Mouse (Mus musculus) layer of hippocampus, adult 2 months (tissue): ENCODE measurements around the gene Jchain. TPM values are rescaled to one million over a fixed set of nuclear protein-coding genes. Genes with fewer than 3 reads are reported as not detected.

Source experiments
- DNase-seq, 2 experiments: peaks; one replicate each; pipeline ENCODE4 v3.0.0; 2022; ENCODE audit warnings: low spot score in 2 of 2
- H3K27ac ChIP-seq: fragments of 200-600 bp; 2 replicates; pipeline ENCODE4 v1.8.1; 2022
- H3K4me3 ChIP-seq: fragments of 200-600 bp; 2 replicates; pipeline ENCODE4 v1.8.1; 2022; ENCODE audit warnings: mild to moderate bottlenecking
- CTCF ChIP-seq: fragments of 200-600 bp; conservative IDR thresholded peaks from 2 replicates; pipeline ENCODE4 v1.8.1; 2022; ENCODE audit warnings: antibody characterized with exemption, mild to moderate bottlenecking, moderate library complexity
- total RNA-seq, 2 experiments: library from RNA; stranded (reverse); gene quantifications; 2 replicates each; pipeline ENCODE4 v1.2.3; 2021

Gene Jchain
- total RNA-seq, 2 experiments from 2014 or later = 0.31 to 0.42 TPM

DNA sequence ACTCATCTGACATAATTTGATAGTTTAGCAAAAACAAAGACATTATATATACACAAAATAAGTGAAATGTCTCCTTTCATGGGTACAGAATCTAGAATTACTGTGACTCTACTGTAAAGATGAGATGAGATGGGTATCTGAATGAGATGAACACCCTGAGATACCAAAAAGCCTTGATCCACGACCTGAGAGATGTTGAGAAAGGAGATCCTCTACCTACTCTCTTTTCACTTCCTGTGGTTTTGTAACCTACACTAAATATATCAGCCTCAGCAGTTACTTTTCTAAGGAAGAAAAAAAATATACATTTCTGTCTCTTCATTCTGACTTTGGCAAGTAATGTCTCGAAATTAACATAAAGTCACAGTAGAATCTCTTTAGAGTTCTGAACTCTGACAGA, 38.7 kb downstream of the Jchain start:
- DNase-seq = no peak
- no peak for TF ChIP-seq CTCF
- Histone ChIP-seq H3K27ac (no peak overlapping the region), H3K4me3 (no peak overlapping the region)

DNA sequence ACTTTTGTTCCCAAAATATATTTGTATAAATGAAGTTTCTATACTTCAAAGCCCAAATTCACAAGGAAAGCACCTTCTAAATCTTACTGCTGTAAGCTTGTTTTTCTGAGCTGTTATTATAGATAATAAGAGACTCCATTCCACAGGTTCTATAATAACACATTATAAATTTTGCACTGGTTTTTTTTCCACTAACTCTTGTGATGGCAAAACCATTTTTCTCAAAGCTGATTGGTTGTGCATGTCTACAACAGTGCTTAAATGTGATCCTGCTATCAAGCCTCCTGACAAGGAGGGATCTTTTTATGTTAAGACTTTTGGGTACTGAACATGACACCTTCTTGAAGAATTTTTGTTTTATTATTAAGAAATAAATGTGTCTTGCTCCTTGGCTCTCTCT, 40.0 kb downstream of the Jchain start, which contains the start of gene Enam:
Gene Enam, plus strand, starts transcription at position 301 of the 400 bp plus-strand sequence.
- H3K27ac ChIP-seq = no peak within 1 kb of the TSS
- no peak for TF ChIP-seq CTCF
- DNase-seq = no peak
- H3K4me3 ChIP-seq = no peak within 1 kb of the TSS

Other genes with a start within 250 kb of the Jchain start
- not detected for gene Prol1, start 210.6 kb downstream of the Jchain start, total RNA-seq
- not detected for gene Amtn, start 151.8 kb downstream of the Jchain start, total RNA-seq
- gene Ambn, start 71.9 kb downstream of the Jchain start, total RNA-seq = not detected
- gene Enam, start 39.9 kb downstream of the Jchain start, total RNA-seq = not detected
- 10 to 100 TPM; 29.2 to 30.3 TPM for gene Utp3, start 26.6 kb upstream of the Jchain start, total RNA-seq
- gene Rufy3, start 37.1 kb upstream of the Jchain start, total RNA-seq = 100 to 1,000 TPM; 169 TPM
- 10 to 100 TPM; 87.2 to 95.2 TPM for gene Grsf1, start 148.3 kb upstream of the Jchain start, total RNA-seq
- gene Mob1b, start 193.0 kb upstream of the Jchain start, total RNA-seq = 10 to 100 TPM; 29.6 to 31.9 TPM
- gene Dck, start 237.1 kb upstream of the Jchain start, total RNA-seq = 10 to 100 TPM; 13.7 to 14.9 TPM